Mouse (Mus musculus) granulocyte monocyte progenitor cell, adult 5-6 weeks (primary cell): ENCODE results near the gene Alg5. TPM values are rescaled to one million over a fixed set of nuclear protein-coding genes. Genes with fewer than 3 reads are reported as not detected.

Experiments used
- ATAC-seq: replicated peaks from 2 replicates; pipeline ENCODE4 v1.8.0; 2016; ENCODE audit warnings: mild to moderate bottlenecking, moderate TSS enrichment, inconsistent platforms; ENCODE audit not compliant: poor library complexity, severe bottlenecking
- total RNA-seq, 2 experiments: library from RNA; stranded (forward) in 1 of 2; stranded (reverse) in 1 of 2; fragments of 200-712, 200-1000 nt in 1 of 2; fragments of >200 nt in 1 of 2; fragmentation: Nextera tagmentation in 1 of 2; gene quantifications; 2 replicates each; pipeline ENCODE4 v1.2.3; 2014 to 2017

Alg5 gene
- total RNA-seq, 2 experiments from 2014 or later = 40.5 to 47.9 TPM

GRCm38 (mm10) chr3:54790601-54791000 is 55.3 kb downstream of the Alg5 start:
- ATAC-seq = no peak

- no peak for ATAC-seq
Observed at GRCm38 (mm10) chr3:54791822-54792677, 56.7 kb downstream of the Alg5 start.

GRCm38 (mm10) chr3:54793762-54794161 is 58.4 kb downstream of the Alg5 start:
- ATAC-seq = no peak

GRCm38 (mm10) chr3:54795379-54795778 is 60.0 kb downstream of the Alg5 start:
- no peak for ATAC-seq

GRCm38 (mm10) chr3:54795806-54796205 is 60.5 kb downstream of the Alg5 start:
- ATAC-seq = no peak

GRCm38 (mm10) chr3:54797211-54797610 is 61.9 kb downstream of the Alg5 start:
- peak; percentile 88 for ATAC-seq

Other genes starting within 250 kb of the Alg5 start
- gene Supt20, start 42.7 kb upstream of the Alg5 start, total RNA-seq (2014; fragmentation: Nextera tagmentation) = 95.9 and 96.3 TPM in 2 replicates
- gene Supt20, start 42.7 kb upstream of the Alg5 start, total RNA-seq (2017) = 52.4 and 56.0 TPM in 2 replicates
- gene Gm21958, start 21.2 kb upstream of the Alg5 start, total RNA-seq (2014; fragmentation: Nextera tagmentation) = not detected in 2 replicates
- gene Gm21958, start 21.2 kb upstream of the Alg5 start, total RNA-seq (2017) = not detected in 2 replicates
- gene Exosc8, start 146 bp upstream of the Alg5 start, total RNA-seq (2014; fragmentation: Nextera tagmentation) = 145 and 200 TPM in 2 replicates
- gene Exosc8, start 146 bp upstream of the Alg5 start, total RNA-seq (2017) = 243 and 250 TPM in 2 replicates
- not detected in 2 replicates for gene Smad9, start 20.0 kb downstream of the Alg5 start, total RNA-seq (2014; fragmentation: Nextera tagmentation)
- gene Smad9, start 20.0 kb downstream of the Alg5 start, total RNA-seq (2017) = not detected in 2 replicates
- gene Rfxap, start 72.3 kb downstream of the Alg5 start, total RNA-seq (2014; fragmentation: Nextera tagmentation) = 10.1 and 45.6 TPM in 2 replicates
- gene Rfxap, start 72.3 kb downstream of the Alg5 start, total RNA-seq (2017) = 54.7 and 56.3 TPM in 2 replicates
- gene Sertm1, start 180.3 kb downstream of the Alg5 start, total RNA-seq (2014; fragmentation: Nextera tagmentation) = not detected in 2 replicates
- gene Sertm1, start 180.3 kb downstream of the Alg5 start, total RNA-seq (2017) = not detected in 2 replicates